Mouse (Mus musculus) embryo, embryonic 11.5 days (tissue): ENCODE results near the gene Pdrg1.

ENCODE experiments used
- DNase-seq: peaks from one replicate; pipeline ENCODE4 v3.0.0-alpha.2; 2012; ENCODE audit warnings: low read depth, low spot score

Pdrg1 gene

DNA sequence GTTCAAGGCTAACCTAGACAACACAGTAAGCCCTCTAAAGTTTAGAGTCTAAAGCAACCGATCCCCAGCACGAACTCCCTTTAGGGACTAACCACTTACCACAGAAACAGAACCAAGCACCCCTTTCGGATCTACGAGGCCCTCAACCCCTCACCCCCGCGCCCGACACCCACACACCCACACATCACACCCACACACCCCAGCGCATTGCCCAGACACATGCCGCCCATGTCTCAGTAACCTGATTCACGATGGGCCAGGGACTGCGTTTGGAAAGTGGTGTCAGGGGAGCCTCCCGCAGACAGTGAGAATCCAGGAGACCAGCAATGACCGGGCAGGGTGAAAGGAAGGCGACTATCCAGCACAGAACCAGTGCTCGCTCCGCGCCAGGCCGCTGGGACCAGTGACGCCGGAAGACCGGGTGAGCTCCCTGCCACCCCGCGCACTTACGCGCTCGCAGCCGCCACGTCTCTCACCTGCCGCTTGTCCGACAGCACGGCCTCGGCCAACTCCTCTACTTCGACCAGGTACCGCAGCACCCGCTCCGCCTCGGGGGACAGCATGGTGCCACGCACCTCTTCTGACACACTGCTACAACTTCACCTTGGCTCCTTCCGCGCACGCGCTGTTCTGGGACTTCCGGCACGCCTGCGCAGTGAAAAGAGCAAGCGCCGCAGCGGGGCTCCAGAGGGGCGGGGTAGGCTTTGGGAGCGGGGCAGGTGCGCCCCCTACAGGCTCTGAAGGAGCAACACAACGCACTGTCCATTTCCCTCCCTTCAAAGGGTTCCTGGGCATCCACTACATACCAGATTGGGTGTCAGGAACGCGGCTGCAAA, at the start of gene Pdrg1:
Gene Pdrg1 (minus strand): TSS at position 670 of the 836 bp plus-strand sequence.
- DNase-seq, result peak; percentile 92

DNA sequence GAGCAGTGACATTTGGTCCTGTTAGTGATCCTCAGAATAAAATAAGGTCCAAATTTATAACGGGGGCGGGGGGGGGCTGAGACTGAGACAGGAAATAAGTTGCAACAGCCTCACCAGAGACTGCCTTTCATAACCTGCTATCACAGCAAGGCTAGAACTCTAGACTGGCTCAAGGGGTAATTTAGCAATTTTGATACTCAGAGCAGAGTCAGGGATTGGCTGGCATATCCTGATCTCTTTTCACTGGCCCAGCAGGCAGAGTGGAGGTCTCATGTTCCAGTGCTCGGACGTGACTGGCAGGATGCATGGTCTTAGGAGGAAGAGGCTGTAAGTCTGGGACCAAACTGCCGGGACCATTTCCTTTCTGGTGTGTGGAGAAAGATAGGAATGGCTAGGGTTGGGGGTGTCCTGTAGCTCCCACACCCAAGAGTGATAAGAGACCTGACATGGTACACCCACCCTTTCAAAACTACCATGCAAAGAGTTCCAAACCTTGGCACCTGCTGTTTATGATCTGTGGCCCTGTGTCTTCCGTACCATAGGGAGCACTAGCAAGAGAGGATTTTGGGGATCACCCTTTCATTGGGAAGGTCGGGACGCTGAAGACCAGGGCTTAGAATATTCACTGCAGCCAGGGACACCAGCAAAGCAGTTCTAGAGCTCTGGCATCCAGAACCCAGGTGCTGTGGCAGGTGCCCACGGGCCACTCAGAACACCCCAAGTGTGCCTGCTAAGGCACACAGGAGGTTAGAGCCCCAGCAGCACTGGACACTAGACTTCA, 49.2 kb upstream of the Pdrg1 start:
- no peak for DNase-seq

DNA sequence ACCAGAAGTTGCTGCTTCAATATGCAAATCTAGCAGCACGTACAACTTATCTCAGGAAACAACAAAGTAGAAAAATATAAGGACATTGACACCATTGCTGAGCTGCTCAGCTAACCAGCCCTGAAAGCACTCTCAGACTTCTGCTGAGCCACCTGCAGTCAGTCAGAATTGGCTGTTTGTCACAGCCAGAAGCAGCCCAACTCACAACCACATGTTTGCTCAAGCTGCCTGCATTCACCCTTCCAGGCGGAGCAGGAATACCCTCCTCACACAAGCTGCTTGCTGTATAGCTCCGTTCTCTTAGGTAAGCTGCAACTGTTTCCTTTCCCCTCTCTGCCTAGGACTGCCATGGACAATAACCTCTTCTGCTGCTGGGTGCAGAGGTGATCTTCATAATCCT, 48.2 kb upstream of the Pdrg1 start:
- DNase-seq, result no peak

DNA sequence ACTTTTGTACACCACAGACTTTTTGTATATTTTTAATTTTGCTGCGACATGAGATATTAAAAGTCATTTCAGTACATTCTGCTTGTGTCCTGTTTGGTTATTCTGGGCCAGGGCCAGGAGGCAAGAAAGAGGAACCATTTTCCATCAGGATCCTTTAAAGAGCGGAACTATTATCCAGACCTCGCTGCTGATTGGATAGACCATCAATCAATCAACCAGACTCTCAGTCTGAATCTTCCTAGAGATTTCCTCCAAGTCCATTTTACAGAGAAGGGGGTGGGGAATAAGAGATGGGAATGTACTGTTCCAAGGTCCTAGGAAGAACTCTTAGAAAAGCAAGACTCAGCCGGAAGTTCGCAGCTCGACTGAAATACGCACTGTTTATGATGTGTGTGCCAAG, 45.0 kb upstream of the Pdrg1 start:
- no peak for DNase-seq

DNA sequence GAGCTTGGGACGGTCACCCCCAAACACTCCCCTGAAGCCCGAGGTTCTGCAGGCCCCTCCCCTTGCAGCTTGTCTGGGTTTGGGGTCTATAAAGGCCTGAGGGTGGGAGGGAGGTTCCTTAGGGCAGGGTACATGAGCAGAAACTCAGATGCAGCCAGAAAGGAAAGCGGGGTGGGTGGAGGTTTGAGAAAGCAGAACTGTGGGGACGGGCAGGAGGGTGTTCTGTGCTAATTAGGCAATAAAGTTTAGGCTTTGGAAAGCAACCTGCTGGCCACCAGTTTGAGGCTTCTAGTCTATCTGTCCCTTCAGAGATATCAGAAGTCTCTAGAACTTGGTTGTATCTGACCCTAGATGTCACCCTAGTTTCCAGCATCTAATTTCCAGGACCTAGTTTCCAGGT, 43.1 kb upstream of the Pdrg1 start:
- DNase-seq, result no peak

DNA sequence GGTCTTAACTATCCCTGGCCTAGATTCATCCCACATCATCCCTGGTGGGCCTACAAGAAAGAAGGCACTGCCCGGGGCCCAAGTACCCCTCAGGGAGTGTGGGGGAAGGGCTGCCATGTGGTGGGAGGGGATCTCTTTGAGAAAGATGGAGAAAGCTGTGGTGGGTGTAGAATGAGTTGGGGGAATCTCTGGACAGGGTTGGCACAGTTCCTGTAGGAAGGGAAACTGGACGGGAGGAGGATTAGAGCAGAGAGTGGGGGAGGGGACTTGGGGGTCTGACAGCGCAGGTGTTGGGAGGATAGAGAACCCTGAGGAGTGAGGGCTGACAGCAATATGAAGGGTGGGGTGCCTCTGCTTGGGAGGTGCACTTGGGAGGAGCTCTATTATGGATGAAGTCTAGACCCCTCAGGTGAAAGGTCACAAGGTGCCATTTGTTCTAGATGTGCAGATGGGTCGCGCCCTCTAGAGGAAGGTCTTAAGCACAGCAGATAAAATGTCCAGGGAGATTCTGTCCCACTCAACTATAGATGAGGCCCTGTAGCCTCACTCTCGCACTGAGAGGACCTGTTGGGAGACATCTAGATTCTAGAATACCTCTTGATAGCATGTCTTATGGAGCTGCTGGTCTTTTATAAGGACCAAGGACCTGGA, 40.2 kb upstream of the Pdrg1 start:
- no peak for DNase-seq

DNA sequence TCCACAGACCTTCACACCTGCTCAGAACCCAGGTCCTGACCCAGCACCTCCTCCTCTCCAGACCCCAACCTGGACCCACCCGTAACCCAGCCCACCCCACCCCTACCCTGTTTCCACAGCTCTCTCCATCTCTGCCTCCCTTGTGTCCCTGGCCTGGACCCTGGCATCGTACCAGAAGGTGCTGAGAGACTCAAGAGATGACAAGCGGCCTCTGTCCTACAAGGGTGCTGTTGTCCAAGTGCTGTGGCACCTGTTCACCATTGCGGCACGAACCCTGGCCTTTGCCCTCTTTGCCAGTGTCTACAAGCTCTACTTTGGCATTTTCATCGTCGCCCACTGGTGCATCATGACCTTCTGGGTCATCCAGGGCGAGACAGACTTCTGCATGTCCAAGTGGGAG, 38.7 kb upstream of the Pdrg1 start:
- no peak for DNase-seq

DNA sequence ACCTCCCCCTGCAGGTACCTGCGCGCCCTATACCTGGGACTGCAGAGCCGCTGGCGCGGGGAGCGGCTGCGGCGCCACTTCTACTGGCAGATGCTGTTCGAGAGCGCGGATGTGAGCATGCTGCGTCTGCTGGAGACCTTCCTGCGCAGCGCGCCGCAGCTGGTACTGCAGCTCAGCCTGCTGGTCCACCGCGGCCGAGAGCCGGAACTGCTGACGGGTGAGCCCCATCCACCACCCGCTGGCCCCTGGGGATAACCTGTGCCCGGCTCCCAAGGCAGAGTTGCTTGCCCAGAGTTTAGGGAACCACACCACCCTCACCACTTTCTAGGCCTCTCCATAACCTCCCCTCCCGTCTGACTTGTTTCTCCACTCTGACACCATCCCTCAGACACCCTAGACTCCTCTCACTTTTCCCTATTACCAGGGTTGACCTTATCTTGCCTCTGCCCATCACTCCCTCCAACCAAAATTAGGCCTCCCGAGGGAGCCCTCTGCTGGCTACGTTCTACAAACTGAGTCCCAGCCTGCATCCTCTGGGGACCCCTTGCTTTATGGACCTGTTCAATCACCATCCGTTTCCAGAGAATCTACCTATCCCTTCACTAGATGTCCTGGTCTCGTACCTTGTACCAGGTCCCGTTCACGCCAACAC, 37.6 kb upstream of the Pdrg1 start:
- no peak for DNase-seq

DNA sequence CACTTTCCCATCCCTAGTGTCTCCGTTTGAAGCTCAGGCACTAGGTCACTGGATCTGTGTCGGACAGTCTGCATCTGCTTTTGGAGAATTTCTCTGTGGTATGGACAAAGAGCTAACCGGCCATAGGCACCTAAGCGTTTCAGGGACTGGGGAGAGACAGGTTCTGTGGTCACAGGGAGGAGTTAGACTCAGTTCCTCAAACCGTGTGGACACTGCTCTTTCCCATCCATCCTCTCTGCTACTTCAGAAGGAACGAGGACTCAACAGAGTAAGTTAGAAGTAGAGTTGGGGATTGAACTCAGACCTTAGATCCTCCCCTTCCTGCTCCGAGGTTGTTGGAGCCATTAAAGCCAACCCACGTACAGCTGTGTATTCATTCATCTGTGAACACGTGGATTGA, 36.3 kb upstream of the Pdrg1 start:
- DNase-seq, result no peak

DNA sequence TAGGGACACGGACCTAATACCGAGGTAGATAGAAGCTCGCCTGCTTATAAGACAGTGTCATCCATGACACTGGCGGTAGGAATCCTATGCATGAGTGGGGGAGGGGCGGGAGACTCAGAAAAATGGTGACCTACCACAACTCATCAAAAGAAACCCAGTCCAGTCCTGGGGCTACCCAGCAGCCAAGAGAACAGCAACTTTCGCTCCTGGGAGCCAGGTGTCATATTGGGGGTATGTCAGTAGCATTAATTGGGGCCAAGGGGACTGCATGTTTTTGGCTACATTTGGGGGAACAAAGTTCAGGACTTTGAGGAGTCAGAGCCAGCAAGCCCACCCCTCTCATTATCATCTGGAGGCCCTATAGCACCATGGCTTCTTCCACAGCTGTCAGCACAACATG, 35.9 kb upstream of the Pdrg1 start:
- DNase-seq, result no peak

DNA sequence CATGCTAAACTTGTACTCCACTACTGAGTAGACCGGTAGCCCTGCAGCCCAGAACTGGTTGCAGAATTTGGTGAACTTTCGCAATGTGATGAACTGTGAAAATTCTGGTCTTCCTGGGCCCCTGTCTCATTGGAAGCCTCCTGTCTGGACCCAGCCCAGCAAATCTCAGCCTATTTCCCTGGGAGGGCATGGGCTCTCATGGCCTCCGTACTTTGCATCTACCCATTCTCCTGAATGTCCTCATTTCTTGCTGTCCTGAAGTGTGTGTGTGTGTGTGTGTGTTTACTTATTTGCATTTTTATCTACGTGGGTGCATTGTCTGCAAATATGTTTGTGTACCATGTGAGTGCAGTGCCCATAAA, 34.8 kb upstream of the Pdrg1 start:
- no peak for DNase-seq

DNA sequence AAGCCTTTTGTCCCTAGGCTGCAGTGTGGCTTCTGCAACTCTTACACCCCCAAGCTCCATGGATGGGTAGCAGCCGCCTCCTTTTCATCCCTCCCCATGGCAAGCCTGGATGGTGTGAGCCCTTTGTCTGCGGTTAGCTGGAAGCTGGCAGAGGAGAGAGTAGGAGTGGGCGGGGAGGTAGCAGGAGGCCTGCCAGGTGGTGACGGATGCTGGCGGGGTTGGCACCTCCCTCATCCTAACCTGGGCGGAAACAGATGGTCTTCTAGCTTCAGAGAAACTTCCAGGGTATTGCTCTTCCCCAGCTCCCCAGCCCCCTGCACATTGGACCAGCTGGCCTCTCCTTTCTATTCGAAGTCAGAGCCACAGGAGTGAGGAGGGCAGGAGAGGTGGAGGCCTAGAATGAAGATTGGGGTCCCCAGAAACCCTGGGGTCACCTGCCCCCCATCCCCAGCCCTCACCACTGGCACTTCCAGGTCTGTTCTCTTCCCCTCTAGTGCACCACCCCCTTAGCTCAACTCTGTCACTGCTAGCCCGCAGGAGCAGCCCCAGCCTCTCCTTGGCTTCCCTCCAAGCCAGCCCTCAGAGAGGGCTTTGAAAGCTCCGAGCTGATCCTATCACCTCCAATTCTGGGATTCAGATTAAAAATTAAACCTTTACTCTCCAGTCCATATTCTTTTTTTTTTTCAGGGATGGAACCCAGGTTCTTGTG, 34.2 kb upstream of the Pdrg1 start:
- DNase-seq, result no peak

DNA sequence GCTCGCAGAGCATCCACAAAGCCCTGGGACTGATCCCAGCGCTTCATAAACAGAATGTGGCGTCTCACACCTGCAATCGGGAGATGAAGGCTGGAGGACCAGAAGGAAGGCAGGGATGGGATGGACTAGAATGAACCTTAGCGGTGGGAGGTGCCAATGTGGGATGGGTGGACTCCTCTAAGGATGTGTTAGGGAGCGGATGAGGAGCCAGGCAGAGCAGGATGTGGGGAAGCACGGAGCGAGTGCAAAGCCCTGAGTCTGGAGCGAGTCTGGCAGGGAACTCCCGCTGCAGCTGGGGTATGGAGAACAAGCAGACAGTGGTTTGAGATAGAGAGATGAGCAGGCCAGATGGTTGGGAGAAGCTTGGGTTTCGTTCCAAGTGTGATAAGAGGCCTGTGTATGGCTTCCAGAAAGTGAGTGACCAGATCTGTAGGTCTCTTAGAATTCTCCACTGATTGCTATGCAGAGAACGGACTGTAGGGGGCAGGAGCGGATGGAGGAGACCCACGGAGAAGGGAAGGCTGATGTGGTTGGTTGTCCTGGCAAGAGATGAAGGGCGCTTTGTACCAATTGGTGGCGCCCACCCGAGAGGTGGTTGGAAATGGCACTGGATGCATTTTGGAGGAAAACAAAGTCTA, 32.7 kb upstream of the Pdrg1 start:
- DNase-seq, result peak; percentile 32

DNA sequence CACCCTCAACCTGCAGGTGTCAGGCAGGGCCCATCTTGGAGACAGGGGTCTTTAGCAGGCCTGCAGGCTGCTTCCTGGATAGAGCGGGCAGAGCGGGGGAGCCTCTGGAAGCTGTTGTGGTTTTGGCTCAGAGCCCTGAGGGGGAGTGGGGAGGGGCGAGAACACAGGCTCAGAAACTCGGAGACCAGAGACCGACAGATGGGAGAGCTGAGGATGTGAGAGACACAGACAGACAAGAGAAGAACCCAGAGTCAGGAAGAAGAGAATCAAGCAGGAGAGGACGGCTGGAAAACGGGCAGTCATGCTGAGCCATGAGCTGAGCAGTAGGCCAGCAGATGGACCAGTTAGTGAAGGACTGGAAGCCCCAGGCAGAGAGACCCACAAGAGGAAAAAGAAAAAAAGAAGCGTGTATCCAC, 30.7 kb upstream of the Pdrg1 start:
- no peak for DNase-seq

DNA sequence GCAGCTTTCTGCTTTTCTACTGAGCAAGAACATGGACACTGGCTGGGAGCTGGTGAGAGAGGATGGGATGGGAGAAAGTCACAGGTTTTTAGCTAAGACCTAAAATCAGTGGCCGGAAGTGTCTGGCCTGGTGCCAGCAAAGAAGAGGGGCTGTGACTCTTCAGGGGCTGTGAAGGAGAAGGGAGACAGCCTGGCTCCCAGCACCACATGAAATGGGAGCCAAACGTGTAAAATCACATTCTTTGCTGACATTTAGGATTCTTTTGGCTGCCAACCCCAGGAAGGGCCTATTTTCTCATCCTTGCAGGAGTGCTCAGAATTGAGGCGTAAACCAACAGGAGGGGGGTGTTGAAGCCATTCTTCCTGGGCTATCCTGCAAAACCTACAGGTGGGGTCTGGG, 28.7 kb upstream of the Pdrg1 start:
- no peak for DNase-seq

DNA sequence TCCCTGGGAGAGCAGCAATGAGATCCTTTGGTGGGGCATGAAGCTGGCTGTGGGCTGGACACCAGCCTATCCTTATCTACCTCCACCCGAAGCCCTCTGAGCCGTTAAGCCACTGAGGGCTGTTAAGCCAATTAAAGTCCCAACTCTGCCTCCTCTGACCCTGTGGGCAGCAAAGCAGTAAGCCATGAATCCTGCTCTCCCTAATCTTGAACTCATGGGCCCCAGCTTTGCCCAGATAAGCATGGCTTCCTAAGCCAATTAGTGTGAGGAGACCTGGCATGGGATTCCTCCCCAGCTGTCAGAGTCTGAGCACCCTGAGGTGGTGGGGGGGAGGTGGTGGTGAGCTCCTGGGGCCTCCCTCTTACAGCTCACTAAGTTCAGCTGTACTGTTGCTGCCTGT, 21.5 kb upstream of the Pdrg1 start:
- DNase-seq, result no peak

DNA sequence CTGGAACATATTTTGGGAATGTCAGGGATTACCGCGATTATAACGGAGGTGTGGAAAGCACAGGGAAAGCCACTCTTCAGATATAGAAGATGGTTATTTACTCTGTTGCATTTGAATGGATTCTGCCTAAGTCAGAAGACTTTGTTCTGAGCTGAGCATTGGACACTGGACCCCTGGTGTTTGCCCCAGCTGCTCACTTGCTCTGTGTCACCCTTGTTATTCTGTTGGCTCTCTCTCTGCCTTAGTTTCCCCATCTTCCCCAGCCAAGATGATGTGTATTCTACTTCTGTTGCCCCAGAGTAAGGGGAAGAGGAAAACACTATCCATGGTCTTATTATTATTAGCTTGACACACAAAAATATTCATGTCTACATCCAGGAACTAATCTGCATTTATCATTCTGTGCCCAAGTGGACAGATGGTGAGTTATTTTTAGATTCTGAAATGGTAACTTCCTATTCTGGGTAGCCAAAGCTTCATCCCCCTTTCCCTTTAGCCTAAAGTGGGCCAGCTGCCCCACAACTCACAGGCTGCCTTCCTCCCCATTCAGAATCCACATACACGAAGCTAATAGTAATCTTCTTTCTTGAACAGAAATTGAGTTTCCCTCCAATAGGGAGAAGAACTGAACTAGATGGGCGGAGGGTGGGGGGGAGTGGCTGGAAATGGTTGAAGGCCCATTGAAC, 18.5 kb upstream of the Pdrg1 start:
- no peak for DNase-seq

DNA sequence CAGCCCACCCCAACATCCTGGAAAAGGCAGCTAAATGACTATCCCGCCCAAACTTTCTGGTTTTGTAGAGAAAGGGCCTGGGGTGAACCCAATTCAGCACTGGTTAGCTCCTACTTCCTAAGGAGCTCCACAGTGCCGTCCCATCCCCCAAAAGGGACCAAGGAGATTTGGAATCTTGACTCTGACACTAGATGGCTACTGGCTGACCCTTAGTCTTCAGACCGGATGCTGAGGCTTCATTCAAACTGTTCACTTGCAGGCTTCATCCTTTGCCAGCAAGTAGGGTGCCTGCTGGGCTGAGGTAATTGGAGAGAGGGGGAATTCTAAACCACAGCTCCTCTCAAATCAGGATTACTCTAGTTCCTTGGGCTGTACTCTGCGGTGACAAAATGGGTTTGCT, 17.7 kb upstream of the Pdrg1 start:
- DNase-seq, result no peak

DNA sequence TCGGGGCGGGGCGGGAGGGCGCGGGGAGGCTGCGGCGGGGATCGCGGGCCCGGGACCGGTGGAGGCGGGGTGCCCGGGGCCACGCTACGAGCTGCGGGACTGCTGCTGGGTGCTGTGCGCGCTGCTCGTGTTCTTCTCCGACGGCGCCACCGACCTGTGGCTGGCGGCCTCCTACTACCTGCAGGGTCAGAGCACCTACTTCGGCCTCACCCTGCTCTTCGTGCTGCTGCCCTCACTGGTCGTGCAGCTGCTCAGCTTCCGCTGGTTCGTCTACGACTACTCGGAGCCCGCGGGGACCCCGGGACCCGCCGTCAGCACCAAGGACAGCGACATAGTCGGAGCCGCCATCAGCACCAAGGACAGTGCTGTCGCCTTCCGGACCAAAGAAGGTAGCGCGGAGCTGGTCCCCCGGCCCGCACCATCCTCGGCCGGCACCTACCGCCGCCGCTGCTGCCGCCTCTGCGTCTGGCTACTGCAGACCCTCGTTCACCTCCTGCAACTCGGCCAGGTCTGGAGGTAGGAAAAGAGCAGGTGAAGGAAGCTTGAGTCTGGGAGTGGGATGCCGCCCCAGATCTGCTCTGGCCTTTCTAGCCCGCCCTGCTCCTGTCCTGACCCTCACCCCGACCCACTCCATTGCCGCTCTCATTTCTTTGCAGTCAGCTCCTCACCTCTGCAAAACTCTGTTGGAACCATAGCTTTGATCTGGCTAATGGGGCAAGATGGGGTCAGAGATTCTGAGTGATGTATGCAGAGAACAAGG, 17.0 kb upstream of the Pdrg1 start:
- DNase-seq, result peak; percentile 77
